Mouse (Mus musculus) activated CD4-positive, CD25-positive, alpha-beta regulatory T cell, adult 4 months (primary cell): ENCODE results near the gene Tcea3. TPM values are rescaled to one million over a fixed set of nuclear protein-coding genes. Genes with fewer than 3 reads are reported as not detected.
A peak's percentile ranks its signal among the peaks of the same experiment; 100 is the strongest.

Experiments used
- ATAC-seq: one replicate; pipeline ENCODE4 v1.8.0; 2017
- polyA plus RNA-seq, 2 experiments: library from polyadenylated mRNA; unstranded; fragments of 100-300 nt; shearing (Covaris generic); gene quantifications; one replicate each; pipeline ENCODE4 v1.2.1; 2017

Gene Tcea3
- polyA plus RNA-seq: under 1 TPM in 1 of 2 experiments, not detected in 1; 0.58 TPM

DNA sequence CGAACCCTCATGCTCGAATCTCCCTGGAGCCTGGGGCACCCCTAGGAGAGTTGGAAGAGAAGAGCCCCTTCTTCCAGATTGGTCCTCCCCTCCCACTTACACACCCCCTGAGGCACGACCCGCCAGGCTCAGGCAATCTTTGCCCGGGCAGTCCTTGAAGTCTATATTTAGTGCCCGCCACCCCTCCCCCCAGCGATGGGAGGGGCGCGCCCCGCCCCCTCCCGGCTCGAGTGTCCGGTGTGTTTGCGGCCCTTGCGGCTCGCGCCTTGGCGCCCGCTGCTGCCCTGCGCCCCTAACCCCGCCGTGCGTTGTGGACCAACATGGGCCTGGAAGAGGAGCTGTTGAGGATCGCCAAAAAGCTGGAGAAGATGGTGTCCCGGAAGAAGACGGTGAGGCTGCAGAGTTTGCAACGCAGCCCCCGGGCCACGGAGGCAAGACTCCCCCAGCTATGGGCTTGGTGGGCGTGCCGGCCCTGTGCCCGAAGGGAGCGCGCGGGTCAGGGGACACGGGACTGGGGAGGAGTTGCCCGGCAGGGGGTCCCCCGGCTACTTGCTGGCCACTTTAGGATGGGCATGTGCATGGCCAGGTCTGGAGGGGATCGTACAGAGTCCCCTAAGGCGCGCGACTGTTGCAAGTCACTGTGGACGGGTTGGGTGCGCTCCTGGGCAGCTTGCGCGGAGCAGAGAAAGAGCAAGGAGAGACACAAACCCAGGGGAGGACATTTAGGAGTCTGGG lies at the start of gene Tcea3:
Tcea3 (plus strand) TSS at position 1 of the 735 bp plus-strand sequence.
- ATAC-seq: no peak

DNA sequence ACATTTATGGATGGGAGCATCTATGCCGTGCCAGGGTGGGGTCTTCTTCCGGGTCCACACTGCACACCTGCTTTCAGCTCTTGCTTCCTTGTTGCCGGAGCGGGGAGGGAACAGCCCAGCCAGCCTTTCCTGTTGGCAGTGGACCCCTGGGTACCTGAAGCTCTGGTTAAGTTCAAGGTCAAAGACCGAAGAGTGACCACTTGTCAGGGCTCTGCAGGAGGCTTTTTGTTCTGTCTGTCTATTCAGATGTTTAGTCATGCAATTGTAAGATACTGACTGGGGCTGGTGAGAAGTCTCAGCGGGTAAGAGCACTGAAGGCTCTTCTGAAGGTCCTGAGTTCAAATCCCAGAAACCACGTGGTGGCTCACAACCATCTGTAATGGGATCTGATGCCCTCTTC lies 48.7 kb upstream of the Tcea3 start:
- ATAC-seq: no peak

DNA sequence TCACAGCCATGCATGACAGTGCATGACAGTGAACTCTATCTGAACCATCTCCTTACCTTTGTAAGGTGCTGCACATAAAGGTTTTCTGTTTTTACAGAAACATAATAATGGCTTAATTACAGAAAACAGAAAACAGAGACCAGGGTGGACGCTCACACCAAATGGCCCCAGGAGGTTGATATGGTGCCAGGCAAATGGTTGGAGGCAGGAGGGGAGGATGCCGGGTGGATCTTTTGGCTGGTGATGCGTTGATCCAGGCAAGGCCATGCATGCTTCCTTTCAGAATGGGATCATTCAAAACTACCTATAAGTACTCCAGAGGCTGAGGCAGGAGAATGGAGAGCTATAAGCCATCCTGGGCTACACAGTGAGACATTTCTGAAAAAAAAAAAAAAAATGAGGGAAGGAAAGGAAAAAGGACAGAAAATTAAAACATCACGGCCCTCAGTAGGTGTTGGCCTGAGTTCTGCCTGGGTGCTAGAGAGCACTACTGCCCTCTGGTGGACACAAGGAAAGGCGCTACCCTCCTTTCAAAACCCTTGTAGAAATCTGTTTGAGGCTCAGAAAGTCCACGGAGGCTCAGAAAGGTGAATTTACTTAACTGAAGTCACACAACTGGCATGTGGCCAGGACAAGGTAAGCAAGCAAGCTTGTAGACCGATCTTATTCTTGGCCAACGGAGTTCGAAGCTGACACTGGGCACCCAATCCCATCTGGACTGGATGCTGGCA lies 47.8 kb upstream of the Tcea3 start:
- peak; percentile 52 for ATAC-seq

DNA sequence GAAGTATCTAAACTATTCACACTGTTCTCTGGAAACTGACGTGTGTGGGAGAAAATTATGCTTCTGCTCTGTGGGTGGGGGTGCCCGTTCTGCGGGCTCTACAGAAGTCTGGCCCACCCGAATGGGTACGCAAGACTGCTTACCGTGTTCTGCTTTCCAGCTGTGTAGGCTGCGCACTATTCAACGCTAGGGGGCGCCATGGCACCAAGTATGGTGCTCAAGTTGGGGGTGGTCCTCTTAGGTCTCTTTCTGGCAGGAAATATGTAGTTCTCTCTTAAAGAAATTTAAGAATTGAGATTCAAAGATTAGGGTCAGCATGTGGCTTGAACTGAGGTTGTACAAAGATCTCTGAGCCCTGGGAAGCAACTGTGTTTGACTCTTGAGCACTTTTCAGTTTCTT lies 45.0 kb upstream of the Tcea3 start:
- ATAC-seq: no peak

DNA sequence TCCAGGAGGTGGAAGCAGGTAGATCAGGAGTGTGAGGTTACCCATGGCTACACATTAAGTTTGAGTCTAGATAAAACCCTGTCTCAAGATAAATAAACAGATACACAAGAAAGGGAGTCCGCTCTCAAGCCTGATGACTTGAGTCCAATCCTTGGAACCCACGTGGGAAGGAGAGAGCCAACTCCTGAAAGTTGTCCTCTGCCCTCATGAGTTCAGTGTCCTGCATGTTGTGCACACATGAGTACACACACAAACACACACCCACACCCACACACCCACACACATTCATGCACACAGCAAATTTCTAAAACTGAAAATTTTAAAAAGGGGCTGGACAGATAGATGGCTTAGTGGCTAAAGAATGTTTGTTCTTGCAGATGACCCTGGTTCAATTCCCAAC lies 42.8 kb upstream of the Tcea3 start:
- ATAC-seq: no peak

DNA sequence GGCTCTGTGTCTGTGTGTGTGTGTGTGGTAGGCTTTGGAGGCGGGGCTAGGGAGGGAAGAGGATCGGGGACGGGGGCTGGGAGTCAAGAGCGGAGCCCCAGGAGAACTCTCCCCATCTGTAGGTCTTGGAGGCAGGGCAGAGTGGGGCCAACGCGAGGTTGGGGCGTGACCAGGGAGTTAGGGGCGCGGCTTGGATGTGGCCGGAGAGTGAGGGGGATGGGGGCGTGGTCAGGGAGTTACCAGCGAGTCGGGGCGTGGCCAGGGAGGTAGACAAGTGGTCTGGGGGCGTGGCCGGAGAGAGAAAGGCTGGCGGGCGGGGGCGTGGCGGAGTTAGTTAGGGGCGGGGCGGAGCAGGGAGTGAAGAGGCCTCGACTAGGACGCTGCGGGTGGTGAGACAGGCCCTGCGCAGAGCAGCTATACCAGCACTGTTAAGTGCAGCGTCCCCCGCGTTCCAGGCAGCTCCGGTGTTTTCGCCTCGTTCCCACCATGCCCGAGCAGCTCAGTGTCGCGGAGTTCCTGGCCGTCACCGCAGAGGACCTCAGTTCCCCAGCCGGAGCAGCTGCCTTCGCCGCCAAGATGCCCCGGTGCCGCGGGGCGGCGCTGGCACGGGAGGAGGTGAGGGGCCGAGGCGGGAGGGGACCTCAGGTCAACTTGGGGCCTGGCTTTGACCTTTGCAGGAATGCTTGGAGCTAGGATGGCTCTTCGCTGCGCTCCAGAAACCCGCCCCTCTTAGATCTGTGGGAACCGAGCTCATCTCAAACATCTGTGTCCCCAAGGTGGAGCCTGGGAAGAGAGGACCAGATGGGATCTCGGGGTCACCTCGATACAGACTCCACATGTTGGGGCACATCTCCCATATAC lies 41.3 kb upstream of the Tcea3 start, which contains the start of gene Asap3:
Asap3 (plus strand) TSS at position 333 of the 861 bp plus-strand sequence.
- peak; percentile 71 for ATAC-seq

DNA sequence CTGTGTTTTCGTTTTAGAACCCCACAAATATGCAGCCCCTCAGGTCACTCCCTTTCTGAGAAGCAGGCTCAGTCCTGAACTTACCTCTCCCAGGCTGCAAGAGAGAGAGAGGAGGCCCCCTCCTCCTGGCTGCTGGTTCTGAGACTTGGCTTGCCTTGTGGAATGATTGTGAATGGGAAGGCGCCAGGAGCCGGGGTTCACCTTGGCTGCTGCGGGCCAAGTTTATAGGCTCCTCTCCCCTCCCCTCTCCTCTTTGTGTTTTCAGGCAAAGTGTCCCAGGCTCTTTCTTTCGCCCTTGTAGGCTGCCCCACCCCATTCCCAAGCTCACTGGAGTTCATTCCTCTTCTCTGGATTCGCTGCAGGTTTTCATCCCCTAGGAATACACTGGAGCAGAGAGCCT lies 40.6 kb upstream of the Tcea3 start:
- no peak for ATAC-seq

DNA sequence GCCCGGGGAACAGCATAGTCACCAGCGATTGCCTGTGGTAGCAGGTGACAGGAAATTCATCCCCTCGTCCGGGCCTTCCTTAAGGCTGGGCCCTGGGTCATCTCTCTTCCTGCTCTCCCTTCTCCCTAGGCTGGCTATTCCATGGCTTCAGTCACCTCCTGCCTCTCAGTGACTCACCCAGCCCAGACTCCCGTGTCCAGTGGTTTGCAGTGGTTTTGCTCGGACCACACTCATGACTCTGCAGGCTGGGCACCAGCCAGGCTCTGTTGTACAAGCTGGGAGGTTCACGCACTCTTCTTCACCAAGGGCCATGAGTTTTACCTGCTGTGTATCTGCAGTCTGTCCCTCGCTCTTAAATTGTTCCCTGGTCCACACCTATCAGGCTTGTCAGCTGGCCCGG lies 36.6 kb upstream of the Tcea3 start:
- no peak for ATAC-seq

DNA sequence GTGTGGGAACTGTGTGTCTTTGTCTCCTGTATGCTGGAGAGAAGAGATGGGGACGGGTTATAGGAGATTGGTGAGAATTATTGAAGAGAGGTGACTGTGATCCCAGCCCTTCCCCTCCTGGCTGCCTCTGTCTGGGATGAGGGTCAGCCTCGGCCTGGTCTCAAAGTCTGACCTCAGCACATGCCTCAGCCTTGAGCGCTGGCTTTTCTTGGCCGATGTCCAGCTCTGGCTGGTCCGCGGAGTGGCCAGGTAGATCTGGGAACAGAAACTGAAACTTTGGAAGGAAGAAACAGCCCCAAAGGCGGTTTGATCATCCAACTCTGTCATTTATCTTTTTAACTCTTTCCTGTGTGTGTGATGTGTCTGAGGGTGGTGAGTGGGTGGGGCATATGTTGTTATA lies 33.9 kb upstream of the Tcea3 start:
- ATAC-seq: no peak

DNA sequence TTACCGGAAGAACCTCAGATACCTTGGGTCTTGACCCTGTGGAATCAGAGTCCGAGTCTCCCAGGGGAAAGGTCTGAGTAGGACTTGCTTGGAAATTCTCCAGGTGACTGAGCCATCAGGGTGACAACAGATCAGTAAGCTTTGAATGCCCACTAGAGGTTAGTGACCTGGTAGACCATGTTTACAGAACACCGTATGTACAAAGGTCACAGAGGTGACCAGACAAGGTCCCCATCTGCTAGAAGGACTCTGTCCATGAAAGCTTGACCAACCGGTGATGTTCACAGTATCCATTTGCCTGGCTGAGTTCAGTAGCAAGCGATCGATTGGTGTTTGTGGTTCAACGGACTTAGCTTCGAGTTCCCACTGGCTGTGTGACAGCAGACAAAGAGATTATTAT lies 32.7 kb upstream of the Tcea3 start:
- no peak for ATAC-seq

DNA sequence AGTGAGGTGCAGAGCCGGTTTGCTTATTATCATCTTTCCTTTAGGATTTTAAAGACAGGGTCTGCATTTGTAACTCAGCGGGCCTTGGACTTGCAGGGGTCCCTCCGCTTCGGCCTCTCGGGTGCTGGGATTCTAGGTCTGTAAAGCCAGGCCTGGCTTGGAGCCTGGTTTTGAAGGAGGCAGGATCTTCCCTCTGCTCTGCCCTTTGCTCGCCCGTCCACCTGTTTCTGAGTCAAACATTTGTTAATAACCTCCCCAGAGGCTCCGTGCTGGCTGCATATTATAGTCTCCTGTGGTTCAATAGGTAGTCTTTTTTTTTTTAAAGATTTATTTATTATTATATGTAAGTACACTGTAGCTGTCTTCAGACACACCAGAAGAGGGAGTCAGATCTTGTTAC lies 32.0 kb upstream of the Tcea3 start:
- ATAC-seq: no peak

DNA sequence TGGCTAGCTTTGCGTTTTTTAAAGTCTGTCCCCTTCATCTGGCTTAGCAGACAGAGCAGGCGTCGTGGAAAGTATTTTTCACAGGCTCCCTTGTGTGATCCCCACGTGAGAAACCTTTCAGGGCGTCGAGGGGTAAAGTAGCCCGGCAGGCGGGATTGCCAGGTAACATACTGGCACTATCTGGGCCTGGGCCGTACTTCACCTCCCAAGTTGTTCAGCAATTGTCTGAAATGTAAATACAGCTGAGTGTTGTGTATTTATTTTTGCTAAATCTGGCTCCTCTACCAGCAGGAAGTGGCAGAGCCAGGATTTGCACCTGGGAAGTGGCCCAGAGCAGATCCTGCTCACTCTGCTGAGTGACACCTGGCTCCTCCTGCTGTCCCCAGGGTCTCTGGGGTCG lies 30.5 kb upstream of the Tcea3 start:
- ATAC-seq: no peak

DNA sequence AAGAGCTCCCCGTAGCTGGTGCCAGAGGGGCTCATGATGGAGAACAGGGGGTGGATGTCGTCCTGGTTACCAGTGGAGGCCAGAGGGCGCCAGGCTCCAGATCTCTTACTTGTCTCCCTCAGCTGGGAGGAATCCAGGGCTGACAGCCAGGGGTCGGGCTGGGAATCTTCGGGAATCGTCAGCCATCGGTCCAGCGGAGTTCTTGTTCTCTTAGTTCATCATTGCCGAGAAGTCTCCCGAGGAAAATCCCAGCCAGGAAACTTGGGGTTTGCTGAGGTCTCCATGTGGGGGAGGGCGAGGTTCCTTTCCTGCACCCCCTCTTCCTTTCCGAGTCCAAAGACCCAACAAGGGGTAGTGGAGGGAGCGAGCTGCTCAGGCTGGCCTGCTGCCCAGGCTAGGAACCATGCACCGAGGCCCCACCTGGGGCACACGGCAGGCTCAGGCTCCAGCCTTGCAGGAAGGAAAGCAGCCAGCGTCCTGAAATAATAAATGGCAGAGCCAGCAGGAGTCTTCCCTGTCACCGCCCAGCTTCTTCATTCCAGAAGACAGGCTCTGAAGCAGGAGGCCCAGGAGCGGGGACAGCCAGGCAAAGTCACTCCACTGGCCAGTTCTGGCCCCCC lies 28.8 kb upstream of the Tcea3 start:
- no peak for ATAC-seq

DNA sequence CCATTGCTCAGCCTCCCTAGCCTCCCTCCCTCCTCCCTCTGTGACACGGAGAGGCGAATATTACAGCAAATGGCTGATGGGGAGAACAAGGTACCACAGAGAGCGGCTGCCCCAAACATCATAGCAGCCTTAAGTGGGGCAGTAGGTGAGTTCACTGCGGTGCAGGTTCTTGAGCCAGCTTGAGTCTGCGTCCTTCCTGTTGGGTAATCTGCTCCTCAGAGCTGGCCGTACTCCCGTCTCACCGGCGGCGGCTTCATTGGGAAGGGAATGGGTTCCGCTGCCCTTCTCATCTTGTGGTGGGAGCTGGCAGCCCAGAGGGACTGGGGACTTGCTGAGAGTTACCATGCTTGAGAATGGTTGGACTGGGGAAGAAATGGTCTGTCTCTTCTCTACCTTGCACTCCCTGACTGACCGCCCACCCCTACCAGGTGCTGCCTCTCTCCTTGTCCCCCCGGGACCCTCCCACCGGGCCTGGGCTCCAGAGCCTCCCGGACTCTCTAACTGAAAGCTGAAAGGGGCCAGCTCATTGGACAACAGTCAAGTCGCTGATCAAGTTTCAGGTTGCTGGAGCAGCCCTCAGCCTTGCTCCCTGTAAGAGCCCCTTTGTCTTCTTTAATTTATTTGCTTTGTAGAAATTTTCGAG lies 27.3 kb upstream of the Tcea3 start:
- ATAC-seq: no peak

DNA sequence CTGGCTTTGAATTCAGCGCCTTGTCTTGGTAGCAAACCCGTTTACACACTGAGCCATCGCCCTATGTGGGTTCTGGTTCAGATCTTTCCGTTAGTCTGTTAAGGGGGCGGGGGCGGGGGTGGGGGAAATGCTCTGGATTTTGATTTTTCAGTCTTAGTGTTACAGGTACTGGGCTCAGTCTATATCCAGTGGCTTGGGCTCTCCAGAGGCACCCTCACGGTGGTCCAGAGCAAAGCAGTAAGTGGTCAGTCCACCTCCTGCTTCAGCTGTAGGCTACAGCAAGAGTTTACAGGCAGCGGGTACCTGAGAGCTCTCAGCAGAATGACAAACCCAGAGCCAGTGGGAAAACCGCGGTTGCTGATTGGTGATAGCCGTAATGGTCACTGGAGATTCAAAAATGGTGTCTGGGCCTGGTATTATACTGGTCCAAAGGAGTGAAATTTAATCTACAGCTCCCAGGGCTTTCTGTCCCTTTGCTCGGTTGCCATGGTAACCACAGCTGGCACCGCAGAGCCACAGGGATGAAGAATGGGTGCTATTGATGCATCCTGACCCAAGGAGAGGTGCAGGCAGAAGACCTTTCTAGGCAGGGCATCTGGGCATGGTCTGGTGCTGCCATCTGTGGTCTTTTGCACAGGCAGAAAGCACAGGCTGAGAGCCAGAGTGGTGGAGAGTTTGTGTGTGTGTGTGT lies 23.8 kb upstream of the Tcea3 start:
- no peak for ATAC-seq

DNA sequence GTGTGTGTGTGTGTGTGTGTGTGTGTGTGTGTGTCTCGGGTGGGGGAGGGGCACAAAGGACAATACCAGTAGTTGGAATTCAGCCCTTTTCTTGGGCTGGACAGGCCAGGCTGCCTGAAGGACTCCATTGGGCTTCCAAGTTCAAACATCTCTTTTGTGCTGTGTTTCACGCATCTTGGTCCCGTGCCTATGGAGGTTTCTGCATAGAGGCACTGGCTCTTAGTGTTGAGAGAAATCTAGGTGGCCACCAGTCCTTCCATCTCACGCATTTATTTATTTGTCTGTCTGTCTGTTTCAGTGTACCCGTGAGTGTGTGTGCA lies 23.3 kb upstream of the Tcea3 start:
- no peak for ATAC-seq

DNA sequence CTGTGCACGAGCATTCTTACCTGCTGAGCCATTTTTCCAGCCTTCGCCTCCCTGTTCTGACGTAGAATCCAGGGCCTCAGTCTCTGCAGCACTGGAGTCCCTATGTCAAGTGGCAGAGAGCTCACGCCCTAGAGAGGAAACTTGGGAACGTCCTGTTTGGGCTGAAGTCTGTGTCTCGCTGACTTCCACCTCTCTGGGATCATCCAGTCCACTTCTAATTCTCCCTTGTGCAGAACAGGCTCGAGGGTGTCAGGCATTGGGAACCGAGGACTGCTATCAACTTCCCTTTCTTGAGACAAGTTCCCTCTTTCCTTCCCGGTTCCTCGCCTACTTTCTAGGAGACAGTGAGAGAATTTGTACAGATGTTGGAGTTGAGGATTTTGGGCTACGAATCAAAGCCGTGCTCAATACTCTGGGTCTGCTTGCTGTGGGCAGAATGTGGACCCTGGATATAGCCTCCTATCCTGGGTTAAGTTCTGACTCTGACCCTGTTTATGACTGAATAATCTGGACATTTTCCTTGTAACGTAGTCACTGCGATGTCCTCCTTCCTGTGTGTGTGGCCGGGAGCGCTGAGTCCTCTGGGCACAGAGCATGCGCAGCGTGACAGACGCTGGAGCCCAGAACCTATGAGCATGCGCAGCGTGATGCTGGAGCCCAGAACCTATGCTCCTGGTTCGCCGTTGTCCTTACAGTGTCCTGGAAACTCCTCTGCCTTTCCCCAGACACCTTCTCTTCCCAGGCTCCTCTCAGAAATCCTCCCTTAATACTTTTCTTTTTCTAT lies 22.7 kb upstream of the Tcea3 start:
- no peak for ATAC-seq

DNA sequence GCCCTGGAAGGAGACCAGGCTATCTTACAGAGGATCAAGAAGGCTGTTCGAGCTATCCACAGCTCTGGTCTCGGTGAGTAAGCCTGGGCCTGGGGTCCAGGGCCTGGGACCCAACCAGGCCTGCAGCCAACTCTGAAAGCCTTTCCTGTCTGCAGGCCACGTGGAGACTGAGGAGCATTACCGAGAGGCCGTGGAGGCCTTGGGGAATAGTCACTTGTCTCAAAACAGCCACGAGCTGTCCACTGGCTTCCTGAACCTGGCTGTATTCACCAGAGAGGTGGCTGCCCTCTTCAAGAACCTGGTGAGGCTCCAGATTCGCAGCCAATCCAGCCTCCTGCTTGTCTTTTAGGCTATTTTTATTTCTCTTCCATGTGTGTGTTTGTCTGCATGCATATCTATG lies 20.1 kb upstream of the Tcea3 start:
- no peak for ATAC-seq

DNA sequence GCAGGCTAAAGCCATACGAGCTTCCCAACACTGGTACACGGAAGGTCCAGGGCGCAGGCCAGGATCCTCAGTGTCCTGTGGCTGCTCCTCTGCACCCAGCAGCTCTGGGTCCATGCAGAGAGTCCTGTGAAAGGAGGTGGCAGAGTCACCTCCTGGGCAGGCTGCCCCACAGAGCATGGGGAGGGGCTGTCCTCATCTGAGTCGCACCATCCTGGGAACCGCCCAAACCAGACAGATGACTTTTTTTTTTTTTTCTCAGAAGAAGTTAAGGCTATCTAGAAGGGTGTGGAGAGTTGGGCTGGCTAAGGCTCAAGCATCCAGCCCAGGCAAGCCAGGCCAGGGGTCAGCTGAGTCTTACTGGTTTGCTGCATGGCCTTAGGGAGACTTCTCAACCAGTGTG lies 18.9 kb upstream of the Tcea3 start:
- no peak for ATAC-seq

DNA sequence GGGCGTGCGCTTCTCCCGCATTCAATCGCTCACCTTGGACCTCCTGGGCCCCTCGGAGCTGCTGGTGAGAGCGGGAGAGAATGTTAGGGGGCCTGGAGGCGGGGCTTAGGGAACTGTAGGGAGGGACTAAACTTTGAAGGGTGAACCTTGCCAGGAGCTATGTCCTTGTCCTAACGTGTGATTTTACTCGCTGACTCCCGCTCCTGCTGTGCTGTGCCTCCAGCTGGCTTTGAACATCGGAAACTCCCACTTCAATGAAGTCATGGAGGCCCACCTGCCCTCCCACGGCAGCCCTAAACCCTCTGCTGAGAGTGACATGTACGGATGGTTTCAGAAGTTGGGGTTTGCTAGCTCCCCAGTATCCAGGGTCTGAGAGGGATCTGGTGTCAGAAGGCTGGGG lies 8.9 kb upstream of the Tcea3 start:
- no peak for ATAC-seq

DNA sequence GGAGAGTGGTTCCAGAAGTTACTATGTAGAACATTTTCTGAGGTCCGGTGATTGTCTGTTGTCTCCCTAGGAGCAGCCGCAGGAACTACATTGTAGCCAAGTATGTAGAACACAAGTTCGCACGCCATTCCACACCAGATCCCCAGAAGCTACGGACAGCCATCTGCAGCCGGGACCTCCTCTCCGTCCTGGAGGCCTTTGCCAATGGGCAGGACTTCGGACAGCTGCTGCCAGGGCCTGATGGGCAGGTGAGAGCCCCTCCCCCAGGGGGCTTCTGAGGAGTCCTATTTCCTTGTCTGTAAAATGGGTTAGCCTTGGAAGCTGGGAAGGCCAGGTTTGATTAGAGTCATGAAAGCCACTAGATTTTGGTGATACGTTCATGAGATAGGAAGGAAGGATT lies 8.4 kb upstream of the Tcea3 start:
- no peak for ATAC-seq
